ENCODE assay signal across 13 mouse cellular contexts in genomic region chr1:194929275-194929971, GRCm38 (mm10). TPM values are rescaled to one million over a fixed set of nuclear protein-coding genes. Genes with fewer than 3 reads are reported as not detected.
A peak's percentile ranks its signal among the peaks of the same experiment; 100 is the strongest.
DNase-seq lines count a peak whose midpoint lies in the region; ATAC-seq lines count a peak whose summit lies in the region.
"Had no signal": no experiment of that assay in that cellular context is flagged by ENCODE, and none has a peak within 500 bp of the region (broad histone marks: within the 10 kb centered on the region; RNA-seq: fewer than 3 reads in every experiment).

No protein-coding gene starts in this region.

- H3K9ac ChIP-seq in limb, embryonic 15.5 days = no peak overlapping the region
- H3K9ac ChIP-seq: liver, embryonic 15.5 days had no signal

- H3K27ac ChIP-seq in embryonic facial prominence, embryonic 10.5 days (replicated peaks) = 0 out of 2 replicates have a peak overlapping the region, but pooled peaks have one; percentile 24
- peak overlapping the region; percentile 72 for H3K27ac ChIP-seq in limb, embryonic 15.5 days
- H3K27ac ChIP-seq: liver, embryonic 15.5 days had no signal

- peak; percentile 44 to 52 for DNase-seq in heart, adult 18-20 months
- no peak for DNase-seq in heart, postnatal 14 days
- peak; percentile 8 for DNase-seq in left cerebral cortex, postnatal 4 days
- no peak for DNase-seq in left cerebral cortex, adult 11 months (ENCODE audit: low spot score)
- no peak for DNase-seq in embryonic facial prominence, embryonic 10.5 days (ENCODE audit: low spot score)
- no peak for DNase-seq in frontal cortex, adult 2 months (ENCODE audit: extremely low spot score in 1 of 2, low spot score in 1 of 2)
- no peak for DNase-seq in adrenal gland, adult 8-10 months
- DNase-seq: cerebellum, adult 11 months; thymus, adult 18-20 months had no signal

- H3K4me3 ChIP-seq in embryonic facial prominence, embryonic 10.5 days = no peak overlapping the region
- no peak overlapping the region for H3K4me3 ChIP-seq in limb, embryonic 15.5 days
- H3K4me3 ChIP-seq: liver, embryonic 15.5 days had no signal

- ATAC-seq in limb, embryonic 15.5 days (ENCODE audit: insufficient number of reproducible peaks, low FRiP score, low TSS enrichment, low read depth) = peak; percentile 54
- ATAC-seq: hindbrain, embryonic 16.5 days had no signal

- H3K27me3 ChIP-seq in embryonic facial prominence, embryonic 10.5 days (replicated peaks; ENCODE audit: low read depth, poor library complexity, severe bottlenecking) = no peaks in the 10 kb centered on the region
- H3K27me3 ChIP-seq in limb, embryonic 15.5 days = no peaks in the 10 kb centered on the region
- H3K27me3 ChIP-seq: liver, embryonic 15.5 days had no signal

- peaks cover 32% of the 10 kb centered on the region for H3K4me1 ChIP-seq in embryonic facial prominence, embryonic 10.5 days
- H3K4me1 ChIP-seq in limb, embryonic 15.5 days = 0 out of 2 replicates have a peak, but pooled peaks cover 2% of the 10 kb centered on the region
- H3K4me1 ChIP-seq: liver, embryonic 15.5 days had no signal

- intact Hi-C loops in heart, postnatal 14 days (cut with DNase I) = loop anchor here (5.0 kb wide), 1 partner anchor 42 kb away; no protein-coding TSS in a partner anchor
- intact Hi-C loops in left cerebral cortex, postnatal 4 days (cut with DNase I) = no loop called here

- 62% methylated on average over 2 of the region's 2 CpGs for WGBS in embryonic facial prominence, embryonic 10.5 days
- WGBS in limb, embryonic 15.5 days = 63% methylated on average over 2 of the region's 2 CpGs

- no peaks in the 10 kb centered on the region for H3K9me3 ChIP-seq in embryonic facial prominence, embryonic 10.5 days
- no peaks in the 10 kb centered on the region for H3K9me3 ChIP-seq in limb, embryonic 15.5 days
- H3K9me3 ChIP-seq: liver, embryonic 15.5 days had no signal

- no peak overlapping the region for H3K4me2 ChIP-seq in limb, embryonic 15.5 days
- H3K4me2 ChIP-seq: liver, embryonic 15.5 days had no signal

- no peaks in the 10 kb centered on the region for H3K36me3 ChIP-seq in embryonic facial prominence, embryonic 10.5 days (replicated peaks)
- H3K36me3 ChIP-seq in limb, embryonic 15.5 days = no peaks in the 10 kb centered on the region
- H3K36me3 ChIP-seq: liver, embryonic 15.5 days had no signal

RNA-seq across cellular contexts. Expression of gene Cd34, which starts 9.2 kb away (rescaled TPM):
- total RNA-seq in heart, adult 18-20 months (2021) = 10 to 100 TPM; 76.1 to 78.5 TPM
- 100 to 1,000 TPM; 187 to 190 TPM for total RNA-seq in heart, postnatal 14 days (2021)
- 10 to 100 TPM; 19.1 to 20.4 TPM for total RNA-seq in left cerebral cortex, postnatal 4 days (2021)
- polyA plus RNA-seq in embryonic facial prominence, embryonic 10.5 days (2016; fragmentation: Nextera tagmentation; extraction: Ambion mirVana) = 49.9 and 50.8 TPM in 2 replicates
- 125 and 143 TPM in 2 replicates for polyA plus RNA-seq in limb, embryonic 15.5 days (2015; fragmentation: Nextera tagmentation; extraction: Ambion mirVana)
- polyA plus RNA-seq in frontal cortex, adult 2 months (2012; rRNA removed) = 43.8 and 48.6 TPM in 2 replicates
- total RNA-seq in adrenal gland, adult 8-10 months (2022) = 10 to 100 TPM; 33.4 to 60.6 (median 45.5) TPM
- total RNA-seq: MEL had no signal

Comparison
In these comparisons a context has a peak if more than half of its experiments do, and no peak if none do; other contexts are left out.
1. DNase-seq: peak in heart, adult 18-20 months (2 of 2) and left cerebral cortex, postnatal 4 days (single experiment); none in heart, postnatal 14 days (0 of 2), left cerebral cortex, adult 11 months (single experiment), embryonic facial prominence, embryonic 10.5 days (single experiment), frontal cortex, adult 2 months (0 of 2) and adrenal gland, adult 8-10 months (single experiment).